Mouse (Mus musculus) thymus, postnatal 0 days (tissue): Measurements from ENCODE around the gene Ufsp2. TPM values are rescaled to one million over a fixed set of nuclear protein-coding genes. Genes with fewer than 3 reads are reported as not detected.

Experiments used
- DNase-seq: peaks from one replicate; pipeline ENCODE4 v3.0.0-alpha.2; 2015; ENCODE audit warnings: low spot score
- polyA plus RNA-seq: library from polyadenylated mRNA; unstranded; fragments of >200 nt; fragmentation: Nextera tagmentation; extraction: Ambion mirVana; gene quantifications from 2 replicates; pipeline ENCODE4 v1.2.1, GENCODE M21; 2015

Gene Ufsp2
- polyA plus RNA-seq = 53.6 and 53.9 TPM in 2 replicates

DNA sequence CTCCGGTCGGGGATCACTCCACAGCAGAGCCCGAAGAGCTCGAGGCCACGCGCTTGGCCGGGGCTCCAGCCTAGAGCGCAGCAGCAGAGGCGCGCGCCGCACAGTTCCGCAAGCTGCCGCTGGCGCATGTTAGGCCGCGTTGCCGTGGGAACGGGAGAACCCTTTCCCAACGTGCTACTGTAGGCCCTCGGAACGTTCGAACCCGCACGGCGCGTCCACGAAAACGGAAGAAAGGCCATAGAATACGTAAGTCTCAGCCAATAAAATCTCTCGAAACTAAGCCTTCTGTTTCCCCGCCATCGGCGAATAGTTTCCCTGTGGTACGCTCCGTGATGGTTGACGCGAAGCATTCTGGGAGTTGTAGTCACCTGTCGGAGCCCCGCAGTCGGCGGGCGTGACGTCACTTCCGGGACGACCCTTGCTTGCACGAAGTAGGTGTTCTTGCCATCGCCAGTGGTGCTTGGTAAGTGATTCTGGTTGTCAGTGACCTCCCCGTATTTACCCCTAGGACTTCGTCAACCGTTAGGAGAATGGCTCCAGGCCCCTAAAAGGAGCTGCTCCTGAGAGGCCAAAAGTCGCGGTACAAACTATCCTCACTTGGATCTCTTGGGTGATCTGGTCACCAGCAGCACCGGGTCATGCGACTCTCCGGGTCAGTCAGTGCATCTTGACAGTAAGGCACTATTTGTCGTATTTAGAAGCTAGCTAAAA, at the start of gene Ufsp2, which contains the start of gene 1700029J07Rik:
Ufsp2 (plus strand) TSS at position 403 of the 711 bp plus-strand sequence.
1700029J07Rik (minus strand) TSS at position 127 of the 711 bp plus-strand sequence.
- DNase-seq = peak; percentile 98

DNA sequence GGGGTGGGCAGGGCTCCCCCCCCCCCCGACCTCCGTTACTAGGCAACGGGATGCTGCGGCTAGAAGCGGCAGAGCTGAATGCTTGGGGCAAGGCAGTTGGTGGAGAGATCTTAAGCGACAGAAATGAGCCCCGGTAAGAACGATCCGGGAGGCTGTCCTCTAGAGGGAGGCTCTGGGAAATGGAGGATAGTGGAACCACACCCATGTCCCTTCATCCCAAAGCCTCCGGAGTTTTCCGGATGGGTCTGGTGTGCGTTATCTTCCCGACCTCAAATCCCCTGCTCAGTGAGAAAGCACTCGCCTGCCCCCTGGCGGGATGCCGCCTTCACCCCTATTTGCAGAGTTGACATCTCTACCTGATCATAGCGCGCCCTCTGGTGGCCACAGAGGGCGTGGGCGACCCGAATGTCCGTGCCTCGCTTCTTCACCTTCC, 40.7 kb upstream of the Ufsp2 start, which contains the start of gene Ccdc110:
Ccdc110 (plus strand) TSS at position 38 of the 433 bp plus-strand sequence.
- DNase-seq = peak; percentile 84

DNA sequence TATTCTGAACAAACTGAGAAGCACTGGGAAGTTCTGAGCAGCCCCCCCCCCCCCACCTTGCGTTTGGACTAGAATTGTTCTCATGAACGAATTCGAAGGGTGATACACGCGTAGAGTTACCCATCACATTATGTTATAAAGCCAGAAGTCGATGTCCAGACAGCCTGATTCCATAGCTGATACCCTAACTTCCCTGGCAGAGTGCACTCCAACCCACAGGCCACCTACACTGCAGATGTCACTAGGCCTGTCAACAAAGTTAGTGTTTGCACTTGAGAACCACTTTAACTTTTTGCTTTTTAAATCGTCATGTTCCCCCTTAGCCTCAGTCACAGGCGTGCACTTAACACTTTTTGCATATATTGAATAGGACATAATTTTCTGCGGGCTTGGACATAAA, 38.3 kb upstream of the Ufsp2 start:
- no peak for DNase-seq

DNA sequence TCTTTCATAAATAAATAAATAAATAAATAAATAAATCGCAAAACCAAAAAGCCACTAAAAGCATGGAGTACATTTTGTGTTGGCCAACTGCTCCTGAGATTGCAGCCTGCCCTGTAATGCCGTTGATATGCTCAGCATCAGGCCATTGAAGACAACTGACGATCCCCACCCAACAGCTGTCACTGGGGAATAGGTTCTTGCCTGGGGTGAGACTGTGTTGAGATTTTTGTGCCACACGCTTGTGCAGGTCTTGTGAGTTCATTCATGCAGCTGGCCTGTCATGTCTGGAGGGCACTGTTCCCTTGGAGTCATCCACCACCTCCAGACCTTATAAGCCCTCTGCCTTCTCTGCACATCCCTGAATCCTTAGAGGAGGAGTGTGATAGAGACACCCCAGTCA, 29.0 kb upstream of the Ufsp2 start:
- no peak for DNase-seq

DNA sequence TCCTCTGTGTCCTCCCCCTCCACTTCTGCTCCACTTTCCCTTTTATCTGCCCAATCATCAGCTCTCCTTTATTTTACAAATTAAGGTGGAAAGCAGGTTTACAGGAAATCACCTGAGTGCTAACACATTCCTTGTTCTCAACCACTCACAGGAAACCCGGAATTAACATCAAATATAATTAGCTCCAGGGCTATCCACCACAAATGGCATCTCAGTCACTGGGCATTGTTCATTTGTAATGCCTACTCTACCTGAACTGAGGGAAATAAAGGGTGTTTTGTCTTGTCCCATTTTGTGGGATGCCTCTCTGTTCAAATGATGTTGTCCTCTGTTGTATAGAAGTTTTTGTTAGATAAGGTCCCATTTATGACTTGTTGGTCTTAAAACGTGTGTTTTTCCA, 24.7 kb upstream of the Ufsp2 start:
- no peak for DNase-seq

DNA sequence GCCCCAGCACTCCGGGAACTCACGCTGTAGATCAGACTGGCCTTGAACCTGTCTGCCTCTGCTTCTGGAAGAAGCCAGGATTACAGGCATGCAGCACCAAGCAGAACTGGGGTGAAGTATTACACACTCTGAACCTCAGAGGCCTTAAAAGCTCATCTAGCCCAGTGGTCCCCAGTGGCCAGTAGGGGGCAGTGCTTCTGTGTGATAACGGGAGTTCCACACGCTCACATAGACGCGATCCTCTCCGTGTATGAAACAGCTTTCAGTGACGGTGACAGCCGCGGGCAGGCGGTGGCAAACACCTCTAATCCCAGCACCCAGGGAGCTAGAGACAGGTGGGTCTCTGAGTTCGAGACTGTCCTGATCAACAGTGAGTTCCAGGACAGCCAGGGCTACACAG, 4.4 kb upstream of the Ufsp2 start:
- no peak for DNase-seq

DNA sequence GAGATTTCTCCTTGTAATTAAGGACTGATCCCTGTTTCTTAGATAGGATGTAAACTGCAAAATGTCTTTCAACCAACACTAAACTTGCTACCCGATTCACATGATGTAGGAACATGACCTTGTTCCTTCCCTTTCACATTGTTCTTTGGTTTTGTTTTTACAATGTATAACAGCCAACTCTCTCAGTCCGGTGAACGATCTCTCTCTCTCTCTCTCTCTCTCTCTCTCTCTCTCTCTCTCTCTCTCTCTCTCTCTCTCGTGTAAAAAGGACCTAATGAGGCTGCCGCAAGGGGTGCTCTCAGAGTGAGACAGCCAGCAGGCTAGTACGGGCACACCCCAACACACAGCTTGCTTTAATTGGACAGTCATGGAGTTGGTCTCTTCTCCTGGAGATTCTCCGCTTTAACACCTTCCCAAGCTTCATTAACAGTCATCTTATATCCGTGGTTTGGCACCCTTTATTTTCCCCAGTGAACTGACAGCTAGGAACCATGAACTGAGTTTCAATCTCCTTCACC, 1.3 kb upstream of the Ufsp2 start:
- no peak for DNase-seq

DNA sequence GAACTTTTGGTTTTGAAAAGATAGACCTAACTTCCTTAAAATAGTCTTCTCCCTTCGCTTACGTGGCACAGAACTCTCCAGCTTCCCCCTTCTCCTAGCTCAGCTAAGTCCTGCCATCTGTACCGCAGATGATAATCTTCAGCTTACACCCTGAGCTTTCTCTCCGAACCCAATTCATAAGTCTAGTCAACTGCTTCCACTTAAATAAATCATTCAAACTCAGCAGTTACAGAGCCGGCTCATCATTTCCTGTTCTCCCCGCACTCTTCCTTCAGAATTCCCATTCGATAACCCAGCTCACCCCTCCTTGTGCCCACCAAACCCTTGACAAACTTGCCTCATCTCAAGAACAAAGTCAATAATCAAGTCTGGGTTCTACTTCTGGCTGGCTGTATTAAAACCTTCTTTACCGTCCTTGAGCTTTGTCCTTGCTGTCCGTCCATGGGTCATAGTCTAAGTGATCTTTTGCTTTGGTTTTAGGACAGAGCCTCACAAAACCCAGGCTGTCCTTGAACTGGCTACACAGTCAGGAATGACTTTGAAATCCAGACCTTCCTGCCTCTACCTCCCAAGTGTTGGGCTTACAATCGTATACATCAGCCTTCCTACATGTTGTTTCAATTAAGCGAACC, 625 bp downstream of the Ufsp2 start:
- no peak for DNase-seq

DNA sequence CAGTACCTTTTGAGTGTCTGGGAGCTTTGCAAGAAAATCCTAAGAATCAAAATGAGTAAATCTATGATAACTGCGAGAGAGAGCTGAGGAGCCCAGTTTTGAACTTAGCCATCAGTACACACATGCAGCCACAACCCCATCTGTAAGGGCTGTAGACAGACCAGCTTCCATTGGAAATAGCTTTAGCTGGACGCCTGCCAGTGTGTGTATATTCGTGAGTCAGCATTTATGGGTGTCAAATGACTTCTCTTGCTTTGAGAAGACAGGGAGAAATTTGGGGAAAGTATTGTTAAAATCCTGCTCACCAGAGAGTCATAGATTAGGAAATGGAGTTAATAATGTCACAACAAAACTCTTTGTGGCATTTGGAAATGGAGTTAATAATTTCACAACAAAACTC, 11.3 kb downstream of the Ufsp2 start:
- no peak for DNase-seq

DNA sequence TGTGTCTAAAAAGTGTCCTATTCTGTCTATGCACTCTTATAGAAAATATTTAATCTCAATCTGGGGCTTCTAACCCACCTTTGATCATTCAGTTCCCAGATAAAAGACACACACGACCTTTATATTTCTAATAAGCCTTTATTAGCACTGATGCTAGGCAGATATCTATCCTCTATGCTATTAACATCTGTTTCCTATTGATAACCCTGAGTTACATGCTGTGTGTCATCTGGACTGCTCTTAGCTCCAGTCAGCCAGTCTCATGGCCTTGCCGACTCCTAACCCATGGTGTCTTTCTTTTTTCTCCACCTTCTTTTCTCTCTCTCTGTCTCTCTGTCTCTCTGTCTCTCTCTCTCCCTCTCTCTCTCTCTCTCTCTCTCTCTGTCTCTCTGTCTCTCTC, 12.9 kb downstream of the Ufsp2 start:
- DNase-seq = no peak

DNA sequence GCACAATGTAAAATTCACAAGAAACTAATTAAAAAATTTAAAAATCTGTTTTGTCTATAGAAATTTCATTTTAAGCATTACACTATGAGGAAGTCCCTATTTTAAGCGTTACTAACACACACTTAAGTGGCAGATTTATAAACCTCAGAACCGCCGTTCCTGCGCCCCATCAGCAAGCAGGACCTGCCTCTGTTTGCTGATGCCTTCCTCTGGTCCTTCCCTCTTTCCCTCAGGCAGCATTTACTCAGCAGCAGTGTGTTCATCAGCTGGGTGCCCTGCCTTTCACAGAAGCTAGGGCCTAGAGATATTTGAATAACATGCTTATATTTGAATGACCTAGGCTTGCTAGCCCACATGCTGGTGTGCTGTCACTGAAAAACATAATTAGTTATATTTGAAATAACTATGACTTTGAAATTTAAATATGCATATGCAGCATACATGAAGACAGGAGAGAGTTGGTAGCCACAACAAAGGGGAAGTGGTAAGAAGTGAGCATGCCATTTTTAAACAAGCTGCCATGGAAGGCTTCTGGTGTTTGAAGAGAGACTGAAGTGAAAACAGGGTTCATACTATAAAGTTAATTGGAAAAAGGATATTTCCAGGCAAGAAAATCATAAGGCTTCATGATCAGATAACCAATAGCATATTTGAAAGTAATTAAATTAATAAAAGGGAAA, 15.4 kb downstream of the Ufsp2 start:
- DNase-seq = no peak

DNA sequence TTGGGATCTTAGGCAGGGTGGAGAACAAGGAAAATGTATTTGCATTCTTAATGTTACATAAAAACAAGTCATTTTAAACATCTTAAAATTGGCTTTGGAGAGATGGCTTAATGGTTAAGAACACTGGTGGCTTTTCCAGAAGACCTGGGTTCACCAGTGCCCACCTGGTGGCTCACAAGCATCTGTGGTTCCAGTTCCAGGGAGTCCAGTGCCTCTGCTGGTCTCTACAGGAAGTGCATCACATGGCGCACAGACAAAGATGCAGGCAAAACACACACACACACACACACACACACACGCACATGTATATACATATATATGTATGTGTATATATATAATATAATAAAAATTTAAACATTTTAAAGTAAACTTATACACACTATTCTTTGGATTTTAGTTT, 18.8 kb downstream of the Ufsp2 start:
- DNase-seq = peak; percentile 34

DNA sequence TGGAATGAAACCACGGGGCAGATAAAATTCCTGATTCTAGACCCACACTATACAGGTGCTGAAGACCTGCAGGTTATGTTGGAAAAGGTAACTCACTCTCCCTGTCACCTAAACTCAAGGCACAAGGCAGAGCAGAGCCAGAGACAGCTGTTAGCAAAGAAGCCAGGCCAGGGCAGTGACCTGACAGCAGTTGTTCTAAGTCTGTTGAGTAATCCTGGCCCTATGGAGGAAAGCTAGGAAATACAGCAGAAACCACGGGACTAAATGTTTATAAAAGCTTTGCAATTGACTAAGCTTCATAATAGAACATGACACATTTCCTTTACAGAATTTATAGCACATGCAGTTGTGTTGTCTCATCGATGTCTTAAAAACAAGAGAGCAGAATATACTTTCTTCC, 20.2 kb downstream of the Ufsp2 start:
- no peak for DNase-seq

DNA sequence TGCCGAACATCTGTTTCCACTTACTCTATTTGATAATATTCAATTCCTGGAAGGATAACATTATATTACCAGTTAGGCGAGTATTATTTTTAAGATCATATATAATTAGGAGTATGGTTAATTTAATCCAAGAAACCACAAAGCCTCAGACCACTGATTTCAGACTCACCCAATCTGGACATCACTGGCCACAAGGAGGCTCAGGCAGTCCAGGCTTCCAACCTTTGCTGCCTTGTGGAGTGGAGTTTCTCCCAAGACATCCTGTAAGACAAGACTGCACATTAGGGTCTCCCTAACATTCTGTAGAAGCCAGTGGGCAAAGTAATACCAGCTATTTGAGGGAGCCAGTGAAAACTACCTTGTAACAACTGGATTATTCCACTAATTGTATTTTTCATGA, 22.9 kb downstream of the Ufsp2 start:
- DNase-seq = no peak

DNA sequence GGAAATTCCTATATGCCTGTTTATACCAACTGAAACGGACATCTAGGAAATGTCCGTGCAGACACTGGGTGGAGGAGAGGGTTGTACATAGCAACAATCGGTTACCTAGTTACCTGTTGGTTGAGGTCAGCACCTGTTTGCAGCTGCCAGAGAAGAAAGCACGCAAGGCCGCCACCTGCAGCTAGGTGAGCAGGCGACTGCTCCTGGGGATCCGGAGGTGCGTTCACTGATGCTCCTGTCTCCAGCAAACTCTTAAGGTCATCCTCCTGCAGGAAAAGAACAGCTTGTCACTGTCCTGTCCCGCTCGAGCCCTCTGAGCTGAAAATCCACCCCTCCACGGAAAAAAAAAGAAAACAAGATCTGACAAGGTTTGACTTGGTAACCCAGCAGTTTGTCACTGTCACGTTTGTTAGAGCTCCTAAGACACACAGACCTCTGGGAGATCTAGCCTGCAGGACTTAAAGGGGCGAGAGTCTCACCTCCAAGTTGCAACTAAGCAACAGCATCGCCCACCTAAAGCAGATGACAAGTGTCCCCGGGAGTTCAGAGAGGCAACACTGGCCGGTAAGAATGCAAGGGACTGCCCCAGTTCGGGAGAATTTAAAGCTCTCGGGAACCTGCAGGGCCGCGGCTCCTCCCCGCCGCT, 23.9 kb downstream of the Ufsp2 start, which contains the start of gene Lrp2bp:
Lrp2bp (plus strand) TSS at position 166 of the 646 bp plus-strand sequence.
- DNase-seq = no peak

DNA sequence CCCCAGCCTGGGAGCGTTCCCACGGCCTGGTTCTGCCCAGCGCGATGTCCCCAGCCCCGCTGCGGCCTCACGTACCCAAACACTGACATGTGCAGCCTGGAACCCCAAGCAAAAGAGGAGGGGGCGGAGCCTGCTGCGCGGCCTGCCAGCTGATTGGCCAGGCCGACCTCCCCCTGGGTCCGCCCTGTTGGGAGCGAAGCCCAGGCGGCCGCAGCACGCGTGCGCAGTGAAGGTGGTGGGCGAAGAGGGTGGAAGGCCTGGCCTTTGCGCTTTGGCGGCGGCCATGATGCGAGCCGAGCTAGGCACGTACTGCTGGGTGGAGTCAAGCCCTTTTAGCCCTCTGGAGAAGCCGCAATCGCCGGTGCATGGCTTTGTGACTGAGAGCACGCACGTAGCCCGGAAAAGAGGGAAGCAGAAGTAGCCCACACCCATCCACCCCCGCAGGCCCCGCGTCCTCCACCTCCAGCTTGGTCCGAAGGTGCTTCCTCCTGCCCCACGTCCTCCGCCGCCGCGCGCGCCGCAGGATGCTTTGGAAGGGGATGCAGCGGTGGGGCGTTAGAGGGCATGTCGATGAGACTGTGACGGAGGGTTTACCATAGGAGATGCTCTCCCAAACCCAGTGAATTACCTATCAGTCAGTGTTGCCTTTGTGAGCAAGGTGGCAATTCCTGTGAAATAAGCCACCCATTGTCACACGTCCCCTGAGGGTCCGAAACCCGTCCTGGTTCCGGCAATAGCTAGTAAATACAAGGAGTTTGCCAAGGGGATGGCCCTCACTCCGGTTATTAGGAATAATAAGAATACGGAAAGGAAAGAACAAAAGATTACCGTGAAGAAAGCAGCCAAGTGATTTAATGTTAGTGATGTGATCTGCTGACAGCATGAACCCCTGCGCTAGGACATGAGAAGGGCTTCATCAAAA, 24.7 kb downstream of the Ufsp2 start:
- DNase-seq = peak; percentile 97

DNA sequence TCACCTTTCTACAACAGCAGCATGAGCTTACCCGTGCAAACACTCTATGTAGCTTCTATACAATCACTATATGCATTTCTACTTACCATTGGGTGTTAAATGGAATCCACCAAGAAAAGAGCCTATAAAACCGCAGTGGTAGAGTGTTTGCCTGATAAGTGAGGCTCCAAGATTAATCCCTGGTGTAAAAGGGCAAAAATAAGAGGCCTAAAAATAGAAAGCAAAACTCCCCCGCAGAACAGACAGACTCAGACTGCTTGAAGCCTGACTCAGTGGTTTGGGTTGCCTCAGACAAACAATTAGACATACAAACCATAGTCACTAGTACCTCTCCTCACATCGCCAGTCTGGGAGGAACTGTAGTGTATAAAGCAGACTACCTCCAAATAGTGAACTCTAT, 30.3 kb downstream of the Ufsp2 start, which contains the start of gene Ankrd37:
Ankrd37 (minus strand) TSS at position 112 of the 400 bp plus-strand sequence.
- no peak for DNase-seq

DNA sequence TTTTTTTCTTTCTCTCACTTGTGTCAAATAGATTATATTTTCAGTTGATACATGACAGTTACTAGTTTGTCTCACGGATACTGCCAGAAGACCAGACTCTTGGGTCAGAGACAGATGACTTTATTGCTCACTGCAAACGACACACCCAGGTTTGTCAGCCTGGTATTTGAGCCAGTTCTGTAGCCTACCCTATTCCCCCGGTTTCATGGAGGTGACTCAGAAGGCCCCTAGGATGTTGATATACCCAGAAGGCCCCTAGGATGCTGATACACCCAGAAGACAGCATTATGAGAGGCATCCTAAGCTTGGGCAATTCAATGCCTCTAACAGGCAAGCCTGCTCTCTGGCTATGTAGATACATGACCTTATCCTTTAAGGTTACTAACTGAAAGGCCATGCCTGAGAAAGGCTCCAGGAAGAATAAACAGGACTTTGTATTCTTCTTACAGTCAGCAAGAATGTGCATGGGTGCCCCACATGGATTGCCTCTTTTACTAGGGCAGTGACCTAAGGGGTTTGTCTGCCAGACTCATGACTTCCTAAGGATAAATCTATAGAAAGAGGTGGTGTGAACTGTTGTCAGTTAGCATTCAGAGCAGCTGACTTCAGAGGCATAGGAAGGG, 31.8 kb downstream of the Ufsp2 start:
- no peak for DNase-seq

DNA sequence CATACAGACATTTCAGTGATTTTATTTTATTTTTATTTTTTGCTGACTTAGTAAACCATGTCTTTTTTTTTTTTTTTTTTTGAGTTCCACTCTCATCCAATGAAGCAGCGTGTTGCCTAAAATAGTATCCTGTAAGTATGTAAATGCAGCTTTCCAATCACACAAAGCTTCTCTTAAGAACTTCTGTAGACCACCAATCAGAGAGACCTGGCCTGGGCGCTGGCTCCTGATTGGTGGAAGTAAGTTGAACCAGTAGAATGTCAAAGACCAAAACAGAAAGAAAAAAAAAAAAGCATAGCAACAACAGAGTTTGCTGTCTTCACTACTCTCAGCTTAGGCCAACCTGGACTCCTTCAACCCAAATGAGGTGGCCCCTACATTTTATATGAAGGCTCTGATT, 35.0 kb downstream of the Ufsp2 start:
- no peak for DNase-seq
